Mouse (Mus musculus) ES-E14 (cell line): ENCODE measurements around the gene Fam83g.

Experiments
- HCFC1 ChIP-seq: IDR thresholded peaks from 2 replicates; pipeline ENCODE4 v1.6.1; 2012; ENCODE audit warnings: low read length, inconsistent platforms, borderline replicate concordance; ENCODE audit not compliant: insufficient read depth
- MAFK ChIP-seq: IDR thresholded peaks from 2 replicates; pipeline ENCODE4 v1.6.1; 2014; ENCODE audit warnings: mild to moderate bottlenecking, low read depth, low read length, inconsistent platforms; ENCODE audit not compliant: insufficient read depth
- ZNF384 ChIP-seq: IDR thresholded peaks from 2 replicates; pipeline ENCODE4 v1.6.1; 2012; ENCODE audit warnings: low read depth, low read length, inconsistent platforms

DNA sequence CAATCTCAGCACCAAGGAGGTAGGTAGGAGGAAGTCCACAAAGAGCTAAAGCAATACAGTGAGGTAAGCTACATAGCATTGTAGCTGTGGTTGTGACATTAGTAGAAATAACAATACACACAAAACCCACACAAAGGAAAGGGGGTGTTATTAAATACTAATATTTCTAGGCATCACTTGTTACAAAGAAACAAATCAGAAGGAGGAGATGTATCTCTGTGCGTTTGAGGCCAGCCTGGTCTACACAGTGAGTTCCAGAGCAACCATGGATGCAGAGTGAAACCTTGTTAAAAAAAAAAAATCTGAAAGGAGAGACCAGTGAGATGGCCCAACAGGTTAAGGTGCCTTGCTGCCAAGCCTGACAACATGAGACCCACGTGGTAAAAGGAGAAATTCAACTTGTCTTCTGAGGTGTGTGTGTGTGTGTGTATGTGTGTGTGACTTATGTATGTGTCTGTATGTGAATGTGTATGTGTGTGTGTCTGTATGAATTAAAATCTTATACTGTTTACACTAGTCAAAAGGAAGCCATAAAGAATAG is 37.3 kb upstream of the Fam83g start:
- TF ChIP-seq ZNF384 (no peak), MAFK (no peak), HCFC1 (no peak)
